Comparison of ENCODE assay signal across 25 mouse cellular contexts in genomic region chr14:60286194-60286863, GRCm38 (mm10). TPM values are rescaled to one million over a fixed set of nuclear protein-coding genes. Genes with fewer than 3 reads are reported as not detected.
DNase-seq lines count a peak whose midpoint lies in the region.
"Had no signal": no experiment of that assay in that cellular context is flagged by ENCODE, and none has a peak within 500 bp of the region (broad histone marks: within the 10 kb centered on the region; RNA-seq: fewer than 3 reads in every experiment).

No protein-coding gene starts in this region.

- peak; percentile 76 for DNase-seq in heart, adult 11 months
- DNase-seq in heart, postnatal 25 days (ENCODE audit: low spot score): no peak
- DNase-seq in urinary bladder, postnatal 14 days (ENCODE audit: low spot score): peak; percentile 56
- no peak for DNase-seq in urinary bladder, postnatal 10 days (ENCODE audit: low spot score)
- peak; percentile 88 for DNase-seq in large intestine, adult 2 months (ENCODE audit: low read depth, low spot score)
- DNase-seq in urinary bladder, postnatal 36 days (ENCODE audit: low spot score in 2 of 2): peak; percentile 37 to 56
- no peak for DNase-seq in embryonic facial prominence, embryonic 10.5 days (ENCODE audit: low spot score)
- no peak for DNase-seq in layer of hippocampus, postnatal 10 days (ENCODE audit: low spot score in 2 of 2)
- DNase-seq: adrenal gland, postnatal 10 days; B cell, adult 2 months; cerebellum, adult 11 months; cerebellum, adult 8-10 months; cerebellum, postnatal 25 days; forebrain, postnatal 0 days; gastrocnemius, postnatal 14 days; heart, postnatal 36 days had no signal

- no peaks in the 10 kb centered on the region for H3K4me1 ChIP-seq in embryonic facial prominence, embryonic 10.5 days
- H3K4me1 ChIP-seq: forebrain, embryonic 13.5 days; heart, embryonic 12.5 days had no signal

- H3K9me3 ChIP-seq in embryonic facial prominence, embryonic 10.5 days: no peaks in the 10 kb centered on the region
- H3K9me3 ChIP-seq: embryonic facial prominence, embryonic 13.5 days; forebrain, embryonic 13.5 days; G1E; heart, embryonic 12.5 days had no signal

- H3K27ac ChIP-seq in embryonic facial prominence, embryonic 10.5 days (replicated peaks): no peak overlapping the region
- H3K27ac ChIP-seq: embryonic facial prominence, embryonic 13.5 days; forebrain, embryonic 13.5 days had no signal

- WGBS in large intestine, adult 2 months: 31% methylated on average over 7 of the region's 7 CpGs
- WGBS in embryonic facial prominence, embryonic 10.5 days: 90% methylated on average over 7 of the region's 7 CpGs

- no peaks in the 10 kb centered on the region for H3K27me3 ChIP-seq in embryonic facial prominence, embryonic 10.5 days (replicated peaks; ENCODE audit: low read depth, poor library complexity, severe bottlenecking)
- H3K27me3 ChIP-seq: embryonic facial prominence, embryonic 13.5 days; forebrain, embryonic 13.5 days; heart, embryonic 12.5 days had no signal

- intact Hi-C loops in heart, postnatal 25 days (cut with DNase I): no loop called here

- H3K4me3 ChIP-seq in embryonic facial prominence, embryonic 10.5 days: no peak overlapping the region
- H3K4me3 ChIP-seq: embryonic facial prominence, embryonic 13.5 days; forebrain, embryonic 13.5 days; heart, embryonic 12.5 days had no signal

- peaks cover 23% of the 10 kb centered on the region for H3K36me3 ChIP-seq in embryonic facial prominence, embryonic 10.5 days (replicated peaks)

RNA-seq across cellular contexts. Expression of gene Mtmr6, which starts 21.3 kb away (rescaled TPM):
- 10 to 100 TPM; 27.2 to 29.6 TPM for total RNA-seq in heart, postnatal 25 days (2021)
- polyA plus RNA-seq in large intestine, adult 2 months (2012; rRNA removed): 10.1 and 16.9 TPM in 2 replicates
- polyA plus RNA-seq in embryonic facial prominence, embryonic 10.5 days (2016; fragmentation: Nextera tagmentation; extraction: Ambion mirVana): 24.7 and 24.8 TPM in 2 replicates
- 10 to 100 TPM; 89.7 to 98.9 TPM for total RNA-seq in layer of hippocampus, postnatal 10 days (2021)

RNA-seq across cellular contexts. Expression of gene Gm49336, which starts 35.0 kb away (rescaled TPM):
- 10 to 100 TPM; 28.5 to 31.1 TPM for total RNA-seq in heart, postnatal 25 days (2021)
- polyA plus RNA-seq in large intestine, adult 2 months (2012; rRNA removed): 9.6 and 15.9 TPM in 2 replicates
- polyA plus RNA-seq in embryonic facial prominence, embryonic 10.5 days (2016; fragmentation: Nextera tagmentation; extraction: Ambion mirVana): 59.6 and 62.0 TPM in 2 replicates
- total RNA-seq in layer of hippocampus, postnatal 10 days (2021): 100 to 1,000 TPM in 1 of 2 experiments, 10 to 100 TPM in 1; 98.5 to 110 TPM

RNA-seq across cellular contexts. Expression of gene Nupl1, which starts 35.1 kb away (rescaled TPM):
- total RNA-seq in heart, postnatal 25 days (2021): not detected
- 0.03 TPM in 1 of 2 replicates, not detected in the other for polyA plus RNA-seq in large intestine, adult 2 months (2012; rRNA removed)
- not detected in 2 replicates for polyA plus RNA-seq in embryonic facial prominence, embryonic 10.5 days (2016; fragmentation: Nextera tagmentation; extraction: Ambion mirVana)
- total RNA-seq in layer of hippocampus, postnatal 10 days (2021): under 1 TPM; 0.16 TPM
- total RNA-seq: adrenal gland, postnatal 10 days; adrenal gland, postnatal 4 days; forebrain, postnatal 0 days; gastrocnemius, adult 18-20 months; heart, postnatal 36 days had no signal
- polyA plus RNA-seq: brain, embryonic 14.5 days; embryonic facial prominence, embryonic 13.5 days; forebrain, postnatal 0 days; G1E; heart, embryonic 12.5 days; heart, embryonic 16.5 days; hindbrain, embryonic 11.5 days had no signal

Comparison
In these comparisons a context has a peak if more than half of its experiments do, and no peak if none do; other contexts are left out.
1. DNase-seq: peak in heart, adult 11 months (single experiment), urinary bladder, postnatal 14 days (single experiment), large intestine, adult 2 months (single experiment) and urinary bladder, postnatal 36 days (2 of 2); none in heart, postnatal 25 days (single experiment), urinary bladder, postnatal 10 days (single experiment), embryonic facial prominence, embryonic 10.5 days (single experiment) and layer of hippocampus, postnatal 10 days (0 of 2).